Mouse (Mus musculus) testis, adult 2 months (tissue): Measurements from ENCODE around the gene Cfap44. TPM values are rescaled to one million over a fixed set of nuclear protein-coding genes. Genes with fewer than 3 reads are reported as not detected.

Source experiments
- H3K27ac ChIP-seq: fragments of 200-500 bp; 2 replicates; pipeline ENCODE4 v1.5.1; 2012; ENCODE audit warnings: low read depth, low read length; ENCODE audit not compliant: control insufficient read depth, insufficient read depth
- H3K27me3 ChIP-seq: fragments of 200-500 bp; 2 replicates; pipeline ENCODE4 v1.6.1; 2012; ENCODE audit warnings: mild to moderate bottlenecking, low read length, moderate library complexity; ENCODE audit not compliant: control insufficient read depth, insufficient read depth
- H3K36me3 ChIP-seq: fragments of 200-500 bp; 2 replicates; pipeline ENCODE4 v1.6.1; 2012; ENCODE audit warnings: mild to moderate bottlenecking, low read length; ENCODE audit not compliant: control insufficient read depth, insufficient read depth
- H3K4me1 ChIP-seq: fragments of 200-500 bp; 2 replicates; pipeline ENCODE4 v1.6.1; 2012; ENCODE audit warnings: low read length; ENCODE audit not compliant: control insufficient read depth, insufficient read depth
- H3K4me3 ChIP-seq: fragments of 200-500 bp; 2 replicates; pipeline ENCODE4 v1.5.1; 2012; ENCODE audit warnings: low read depth, mild to moderate bottlenecking, low read length, moderate library complexity, mixed read lengths; ENCODE audit not compliant: control insufficient read depth
- CTCF ChIP-seq: fragments of 200-500 bp; IDR thresholded peaks from 2 replicates; pipeline ENCODE4 v1.5.1; 2012; ENCODE audit warnings: low read depth, mild to moderate bottlenecking, inconsistent platforms, low read length, moderate library complexity; ENCODE audit not compliant: control insufficient read depth, insufficient read depth, insufficient replicate concordance
- POLR2A ChIP-seq: fragments of 200-500 bp; IDR thresholded peaks from 2 replicates; pipeline ENCODE4 v1.6.1; 2012; ENCODE audit warnings: low read depth, mild to moderate bottlenecking, inconsistent platforms, low read length, moderate library complexity; ENCODE audit not compliant: control insufficient read depth
- polyA plus RNA-seq: library from polyadenylated mRNA; depleted of rRNA; stranded (reverse); fragments of >200 nt; gene quantifications from 2 replicates; pipeline ENCODE4 v1.2.3, GENCODE M21; 2012

The Cfap44 gene
- polyA plus RNA-seq, 1 experiment = 20.3 TPM

GRCm38 (mm10) chr16:44365522-44365921 is 29.1 kb upstream of the Cfap44 start:
- Histone ChIP-seq H3K4me3 (no peak overlapping the region), H3K36me3 (no peaks in the 10 kb centered on the region; the same call in 1 of the 2 replicates), H3K27me3 (no peaks in the 10 kb centered on the region), H3K27ac (no peak overlapping the region), H3K4me1 (no peaks in the 10 kb centered on the region)
- TF ChIP-seq CTCF = no peak
- TF ChIP-seq POLR2A = no peak

DNA sequence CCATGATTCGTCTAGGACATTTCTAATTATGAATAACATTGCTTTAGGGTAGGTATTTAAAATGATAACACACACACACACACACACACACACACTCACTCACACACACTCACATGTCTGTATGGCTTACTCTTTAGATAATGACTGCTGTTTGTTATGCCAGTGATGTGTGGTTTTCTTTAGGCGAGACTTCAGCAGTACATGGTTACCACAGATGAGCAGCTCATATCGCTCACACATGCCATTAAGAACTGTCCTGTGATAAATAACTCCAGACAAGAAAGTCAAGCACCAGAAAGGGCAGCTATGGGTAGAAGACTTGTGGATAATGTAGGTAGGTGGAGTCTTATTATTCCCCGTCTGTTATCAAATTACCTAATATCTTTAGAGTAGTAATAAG is 19.1 kb upstream of the Cfap44 start:
- H3K27ac ChIP-seq = no peak overlapping the region
- no peaks in the 10 kb centered on the region for H3K4me1 ChIP-seq
- H3K4me3 ChIP-seq = no peak overlapping the region
- no peak for TF ChIP-seq POLR2A
- no peak for TF ChIP-seq CTCF
- H3K27me3 ChIP-seq = no peaks in the 10 kb centered on the region
- peaks cover 9% of the 10 kb centered on the region for H3K36me3 ChIP-seq

DNA sequence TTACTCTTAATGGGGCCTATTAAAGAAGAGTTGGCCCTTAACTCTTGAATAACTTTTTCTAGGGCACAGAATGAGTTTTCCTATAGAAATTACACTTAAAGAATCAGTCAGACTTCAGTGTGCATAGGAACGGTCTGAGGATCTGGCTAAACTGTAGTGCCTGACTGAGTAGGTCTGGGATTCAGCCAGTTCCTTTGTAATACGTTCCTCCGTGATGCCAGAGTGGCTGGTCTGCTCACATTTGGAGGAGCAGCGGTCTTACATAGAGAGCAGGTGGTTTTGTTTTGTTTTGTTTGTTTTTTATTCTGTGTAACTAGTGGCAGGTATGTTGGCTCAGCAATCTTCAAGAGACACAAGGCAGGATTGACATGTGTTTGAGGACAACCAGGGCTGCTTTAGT is 14.6 kb upstream of the Cfap44 start:
- TF ChIP-seq CTCF (no peak), POLR2A (no peak)
- H3K27ac ChIP-seq = no peak overlapping the region
- peaks cover 6% of the 10 kb centered on the region for H3K36me3 ChIP-seq
- H3K4me3 ChIP-seq = no peak overlapping the region
- no peaks in the 10 kb centered on the region for H3K27me3 ChIP-seq
- H3K4me1 ChIP-seq = no peaks in the 10 kb centered on the region

GRCm38 (mm10) chr16:44381578-44381977 is 13.0 kb upstream of the Cfap44 start:
- Histone ChIP-seq H3K27ac (no peak overlapping the region), H3K4me1 (no peaks in the 10 kb centered on the region), H3K36me3 (peaks cover 6% of the 10 kb centered on the region), H3K4me3 (no peak overlapping the region), H3K27me3 (no peaks in the 10 kb centered on the region)
- TF ChIP-seq CTCF = no peak
- TF ChIP-seq POLR2A = no peak

- peaks cover 3% of the 10 kb centered on the region; the same call in 1 of the 2 replicates for H3K36me3 ChIP-seq
- no peaks in the 10 kb centered on the region for H3K4me1 ChIP-seq
- no peak overlapping the region for H3K27ac ChIP-seq
- TF ChIP-seq CTCF = no peak
- TF ChIP-seq POLR2A = no peak
- H3K4me3 ChIP-seq = no peak overlapping the region
- no peaks in the 10 kb centered on the region for H3K27me3 ChIP-seq
Observed at GRCm38 (mm10) chr16:44383549-44383948, 11.0 kb upstream of the Cfap44 start.

- H3K36me3 ChIP-seq = no peaks in the 10 kb centered on the region; the same call in 1 of the 2 replicates
Observed at GRCm38 (mm10) chr16:44384251-44384650, 10.3 kb upstream of the Cfap44 start.

DNA sequence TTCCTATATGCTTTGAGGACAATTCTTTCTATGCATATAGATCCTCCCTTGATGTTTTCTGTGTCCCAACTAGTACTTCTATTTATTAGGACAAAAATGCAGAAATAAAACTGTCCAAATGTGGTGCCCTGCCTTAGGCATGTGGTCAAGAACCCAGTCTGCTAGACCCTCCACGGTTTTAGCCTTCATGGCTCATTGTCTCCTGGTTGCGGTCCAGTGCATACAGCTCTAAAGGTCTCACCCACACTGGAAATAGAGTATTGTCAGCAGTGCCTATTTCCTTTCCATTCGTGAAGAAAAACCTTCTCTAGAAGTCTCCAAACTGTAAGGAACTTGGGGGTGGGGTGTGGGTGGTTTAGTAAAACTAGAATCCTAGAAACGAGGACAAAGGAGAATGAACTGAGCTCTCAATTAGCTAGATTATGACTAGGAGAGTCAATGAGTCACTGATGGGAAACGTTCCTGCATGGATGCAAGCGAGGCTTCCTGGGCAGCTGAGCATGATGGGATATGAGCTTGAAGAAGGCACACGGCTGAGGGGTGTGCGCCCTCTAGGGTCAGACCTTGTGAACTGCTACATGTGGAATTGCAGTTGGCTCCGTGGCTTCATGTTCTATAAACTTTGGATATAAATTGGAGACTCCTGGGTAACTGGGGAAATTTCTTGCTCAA is 2.6 kb upstream of the Cfap44 start:
- Histone ChIP-seq H3K4me1 (peaks cover 12% of the 10 kb centered on the region), H3K27ac (peak overlapping the region; percentile 28; the same call in 1 of the 2 replicates), H3K4me3 (no peak overlapping the region; the same call in 1 of the 2 replicates), H3K36me3 (no peaks in the 10 kb centered on the region; the same call in 1 of the 2 replicates), H3K27me3 (no peaks in the 10 kb centered on the region)
- TF ChIP-seq CTCF = peak; percentile 98; the same call in 1 of the 2 replicates
- TF ChIP-seq POLR2A = no peak; the same call in 1 of the 2 replicates

More at GRCm38 (mm10) chr16:44384251-44384650, 10.3 kb upstream of the Cfap44 start:
- no peaks in the 10 kb centered on the region for H3K4me1 ChIP-seq
- no peak overlapping the region for H3K4me3 ChIP-seq
- H3K27ac ChIP-seq = no peak overlapping the region
- TF ChIP-seq POLR2A = no peak
- H3K27me3 ChIP-seq = no peaks in the 10 kb centered on the region
